Mouse (Mus musculus): ENCODE data around the gene Tas2r119. TPM values are rescaled to one million over a fixed set of nuclear protein-coding genes. Genes with fewer than 3 reads are reported as not detected.
"Not testable (repeated sequence)": the region's sequence is repeated elsewhere in the genome, so short reads cannot be mapped to it uniquely, and the experiment has no call there.

Gene Tas2r119
- polyA plus RNA-seq, 1 experiment from 2014 or later, result not detected

- no peak for ATAC-seq (ENCODE audit: low FRiP score)
- 90% methylated on average over 1 of the region's 1 CpGs for WGBS
Measured at GRCm38 (mm10) chr15:32182026-32182425, 4.9 kb downstream of the Tas2r119 start.

GRCm38 (mm10) chr15:32184964-32185363 is 7.9 kb downstream of the Tas2r119 start:
- Histone ChIP-seq H3K9ac (no peak overlapping the region), H3K36me3 (no peaks in the 10 kb centered on the region), H3K4me2 (replicated peaks) (no peak overlapping the region), H3K4me3 (no peak overlapping the region), H3K4me1 (no peaks in the 10 kb centered on the region), H3K9me3 (replicated peaks) (no peaks in the 10 kb centered on the region), H3K27ac (no peak overlapping the region), H3K27me3 (no peaks in the 10 kb centered on the region)
- ATAC-seq (ENCODE audit: low FRiP score), result no peak

More at GRCm38 (mm10) chr15:32182026-32182425, 4.9 kb downstream of the Tas2r119 start:
- no peaks in the 10 kb centered on the region for H3K9me3 ChIP-seq (replicated peaks)
- no peak overlapping the region for H3K4me3 ChIP-seq
- no peak overlapping the region for H3K27ac ChIP-seq
- no peak overlapping the region for H3K9ac ChIP-seq
- H3K36me3 ChIP-seq, result no peaks in the 10 kb centered on the region
- no peaks in the 10 kb centered on the region for H3K4me1 ChIP-seq
- no peaks in the 10 kb centered on the region for H3K27me3 ChIP-seq
- no peak overlapping the region for H3K4me2 ChIP-seq (replicated peaks)

GRCm38 (mm10) chr15:32189879-32190278 is 12.8 kb downstream of the Tas2r119 start:
- Histone ChIP-seq H3K27ac (no peak overlapping the region), H3K9me3 (replicated peaks) (no peaks in the 10 kb centered on the region), H3K27me3 (no peaks in the 10 kb centered on the region), H3K9ac (no peak overlapping the region), H3K4me1 (no peaks in the 10 kb centered on the region), H3K4me3 (no peak overlapping the region), H3K4me2 (replicated peaks) (no peak overlapping the region), H3K36me3 (no peaks in the 10 kb centered on the region)
- ATAC-seq (ENCODE audit: low FRiP score), result no peak
- WGBS, result 93% methylated on average over 3 of the region's 3 CpGs

GRCm38 (mm10) chr15:32190436-32190835 is 13.3 kb downstream of the Tas2r119 start:
- Histone ChIP-seq H3K9ac (no peak overlapping the region), H3K27me3 (no peaks in the 10 kb centered on the region), H3K4me3 (no peak overlapping the region), H3K36me3 (no peaks in the 10 kb centered on the region), H3K27ac (no peak overlapping the region), H3K9me3 (replicated peaks) (no peaks in the 10 kb centered on the region), H3K4me1 (no peaks in the 10 kb centered on the region), H3K4me2 (replicated peaks) (no peak overlapping the region)
- ATAC-seq (ENCODE audit: low FRiP score), result no peak
- 84% methylated on average over 6 of the region's 6 CpGs for WGBS

- no peak for ATAC-seq (ENCODE audit: low FRiP score)
- Histone ChIP-seq H3K36me3 (no peaks in the 10 kb centered on the region), H3K4me2 (replicated peaks) (no peak overlapping the region), H3K4me3 (no peak overlapping the region), H3K9ac (no peak overlapping the region), H3K27ac (no peak overlapping the region), H3K9me3 (replicated peaks) (no peaks in the 10 kb centered on the region), H3K27me3 (no peaks in the 10 kb centered on the region), H3K4me1 (no peaks in the 10 kb centered on the region)
- WGBS, result 79% methylated on average over 1 of the region's 1 CpGs
Measured at GRCm38 (mm10) chr15:32192948-32193347, 15.9 kb downstream of the Tas2r119 start.

- ATAC-seq (ENCODE audit: low FRiP score), result no peak
- H3K9me3 ChIP-seq (replicated peaks), result no peaks in the 10 kb centered on the region
- WGBS, result 73% methylated on average over 9 of the region's 9 CpGs
- H3K4me2 ChIP-seq (replicated peaks), result no peak overlapping the region
- H3K4me1 ChIP-seq, result no peaks in the 10 kb centered on the region
- H3K9ac ChIP-seq, result no peak overlapping the region
- no peaks in the 10 kb centered on the region for H3K27me3 ChIP-seq
- H3K36me3 ChIP-seq, result no peaks in the 10 kb centered on the region
- H3K27ac ChIP-seq, result no peak overlapping the region
- no peak overlapping the region for H3K4me3 ChIP-seq
Measured at GRCm38 (mm10) chr15:32198076-32198475, 21.0 kb downstream of the Tas2r119 start.

- no peaks in the 10 kb centered on the region for H3K36me3 ChIP-seq
- WGBS, result 63% methylated on average over 5 of the region's 5 CpGs
- no peak for ATAC-seq (ENCODE audit: low FRiP score)
- no peaks in the 10 kb centered on the region for H3K27me3 ChIP-seq
- H3K4me3 ChIP-seq, result no peak overlapping the region
- H3K27ac ChIP-seq, result no peak overlapping the region
- no peaks in the 10 kb centered on the region for H3K9me3 ChIP-seq (replicated peaks)
- no peaks in the 10 kb centered on the region for H3K4me1 ChIP-seq
- H3K9ac ChIP-seq, result no peak overlapping the region
- no peak overlapping the region for H3K4me2 ChIP-seq (replicated peaks)
Measured at GRCm38 (mm10) chr15:32198561-32198960, 21.5 kb downstream of the Tas2r119 start.

- Histone ChIP-seq H3K9ac (no peak overlapping the region), H3K36me3 (no peaks in the 10 kb centered on the region), H3K4me2 (replicated peaks) (no peak overlapping the region), H3K4me3 (no peak overlapping the region), H3K27ac (no peak overlapping the region), H3K4me1 (no peaks in the 10 kb centered on the region), H3K9me3 (replicated peaks) (no peaks in the 10 kb centered on the region), H3K27me3 (no peaks in the 10 kb centered on the region)
- no peak for ATAC-seq (ENCODE audit: low FRiP score)
- WGBS, result 88% methylated on average over 5 of the region's 5 CpGs
Measured at GRCm38 (mm10) chr15:32203242-32203641, 26.2 kb downstream of the Tas2r119 start.

- WGBS, result 93% methylated on average over 10 of the region's 10 CpGs
- H3K9ac ChIP-seq, result no peak overlapping the region
Measured at GRCm38 (mm10) chr15:32204908-32205307, 27.8 kb downstream of the Tas2r119 start.

GRCm38 (mm10) chr15:32214687-32215086 is 37.6 kb downstream of the Tas2r119 start:
- not testable (repeated sequence) for H3K4me2 ChIP-seq (replicated peaks); H3K4me1 ChIP-seq; H3K4me3 ChIP-seq; H3K36me3 ChIP-seq; H3K9ac ChIP-seq; H3K27me3 ChIP-seq; ATAC-seq (ENCODE audit: low FRiP score); H3K27ac ChIP-seq; H3K9me3 ChIP-seq (replicated peaks)
- 90% methylated on average over 10 of the region's 10 CpGs for WGBS

More at GRCm38 (mm10) chr15:32204908-32205307, 27.8 kb downstream of the Tas2r119 start:
- Histone ChIP-seq H3K4me1 (no peaks in the 10 kb centered on the region), H3K27ac (no peak overlapping the region), H3K4me3 (no peak overlapping the region), H3K36me3 (no peaks in the 10 kb centered on the region), H3K27me3 (no peaks in the 10 kb centered on the region), H3K4me2 (replicated peaks) (no peak overlapping the region), H3K9me3 (replicated peaks) (no peaks in the 10 kb centered on the region)
- ATAC-seq (ENCODE audit: low FRiP score), result no peak

- ATAC-seq (ENCODE audit: low FRiP score), result no peak
- H3K27me3 ChIP-seq, result no peaks in the 10 kb centered on the region
- no peaks in the 10 kb centered on the region for H3K4me1 ChIP-seq
- H3K27ac ChIP-seq, result no peak overlapping the region
- H3K36me3 ChIP-seq, result no peaks in the 10 kb centered on the region
- H3K9me3 ChIP-seq (replicated peaks), result no peaks in the 10 kb centered on the region
- no peak overlapping the region for H3K9ac ChIP-seq
- no peak overlapping the region for H3K4me2 ChIP-seq (replicated peaks)
- WGBS, result 86% methylated on average over 7 of the region's 7 CpGs
- H3K4me3 ChIP-seq, result no peak overlapping the region
Measured at GRCm38 (mm10) chr15:32223028-32223427, 45.9 kb downstream of the Tas2r119 start.

- no peaks in the 10 kb centered on the region for H3K9me3 ChIP-seq (replicated peaks)
- 94% methylated on average over 3 of the region's 3 CpGs for WGBS
- H3K27me3 ChIP-seq, result no peaks in the 10 kb centered on the region
- H3K4me2 ChIP-seq (replicated peaks), result no peak overlapping the region
- H3K4me3 ChIP-seq, result no peak overlapping the region
- ATAC-seq (ENCODE audit: low FRiP score), result no peak
- H3K9ac ChIP-seq, result no peak overlapping the region
- H3K4me1 ChIP-seq, result no peaks in the 10 kb centered on the region
- no peak overlapping the region for H3K27ac ChIP-seq
- no peaks in the 10 kb centered on the region for H3K36me3 ChIP-seq
Measured at GRCm38 (mm10) chr15:32225394-32225793, 48.3 kb downstream of the Tas2r119 start.

- WGBS, result 87% methylated on average over 6 of the region's 6 CpGs
- Histone ChIP-seq H3K9ac (no peak overlapping the region), H3K36me3 (no peaks in the 10 kb centered on the region), H3K4me1 (no peaks in the 10 kb centered on the region), H3K27me3 (no peaks in the 10 kb centered on the region), H3K27ac (no peak overlapping the region), H3K9me3 (replicated peaks) (no peaks in the 10 kb centered on the region), H3K4me2 (replicated peaks) (no peak overlapping the region), H3K4me3 (no peak overlapping the region)
- no peak for ATAC-seq (ENCODE audit: low FRiP score)
Measured at GRCm38 (mm10) chr15:32226381-32226780, 49.3 kb downstream of the Tas2r119 start.
